Mouse (Mus musculus): ENCODE results near the gene Parp12. TPM values are rescaled to one million over a fixed set of nuclear protein-coding genes. Genes with fewer than 3 reads are reported as not detected.

Parp12 gene
- polyA plus RNA-seq, 1 experiment from 2014 or later, result 10.2 TPM

- H3K36me3 ChIP-seq, result peaks cover 8% of the 10 kb centered on the region; the same call in 1 of the 2 replicates
- no peaks in the 10 kb centered on the region for H3K27me3 ChIP-seq
- 90% methylated on average over 3 of the region's 3 CpGs for WGBS
- no peak overlapping the region for H3K4me2 ChIP-seq
- H3K4me3 ChIP-seq, result no peak overlapping the region
- no peak for ATAC-seq (replicated peaks; ENCODE audit: insufficient number of reproducible peaks, insufficient read depth, low FRiP score, low read depth)
- H3K9ac ChIP-seq, result no peak overlapping the region
- no peaks in the 10 kb centered on the region for H3K9me3 ChIP-seq (replicated peaks)
- peaks cover 15% of the 10 kb centered on the region for H3K4me1 ChIP-seq (replicated peaks)
- no peak overlapping the region for H3K27ac ChIP-seq
Measured at GRCm38 (mm10) chr6:39112701-39113100, 5.4 kb downstream of the Parp12 start.

DNA sequence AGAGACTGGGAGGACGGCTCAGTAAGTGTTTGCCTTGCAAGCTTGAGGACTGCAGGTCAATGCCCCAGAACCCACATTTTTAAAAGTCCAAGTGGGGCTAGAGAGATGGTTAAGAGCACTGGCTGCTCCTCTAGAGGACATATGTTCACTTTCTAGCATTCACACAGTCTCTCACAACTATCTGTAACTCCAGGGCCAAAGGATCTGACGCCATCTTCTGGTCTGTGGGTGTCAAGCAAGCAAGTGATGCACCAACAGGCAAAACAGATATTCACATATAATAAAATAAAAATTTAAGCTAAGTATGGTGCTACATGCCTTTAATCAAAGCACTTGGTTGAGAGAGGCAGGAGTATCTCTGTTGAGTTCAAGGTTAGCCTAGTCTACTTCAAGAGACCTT lies 11.3 kb downstream of the Parp12 start:
- ATAC-seq (replicated peaks; ENCODE audit: insufficient number of reproducible peaks, insufficient read depth, low FRiP score, low read depth), result no peak
- 63% methylated on average over 2 of the region's 2 CpGs for WGBS

GRCm38 (mm10) chr6:39104631-39105030 lies 13.5 kb downstream of the Parp12 start:
- H3K4me3 ChIP-seq, result no peak overlapping the region
- no peak overlapping the region for H3K9ac ChIP-seq
- 0 out of 2 replicates have a peak, but pooled peaks cover 6% of the 10 kb centered on the region for H3K36me3 ChIP-seq
- ATAC-seq (replicated peaks; ENCODE audit: insufficient number of reproducible peaks, insufficient read depth, low FRiP score, low read depth), result no peak
- H3K27me3 ChIP-seq, result no peaks in the 10 kb centered on the region
- H3K4me2 ChIP-seq, result no peak overlapping the region
- no peak overlapping the region for H3K27ac ChIP-seq
- H3K9me3 ChIP-seq (replicated peaks), result no peaks in the 10 kb centered on the region
- no peaks in the 10 kb centered on the region for H3K4me1 ChIP-seq (replicated peaks)
- 78% methylated on average over 4 of the region's 4 CpGs for WGBS

More for the DNA sequence above, 11.3 kb downstream of the Parp12 start:
- Histone ChIP-seq H3K4me3 (no peak overlapping the region), H3K4me1 (replicated peaks) (no peaks in the 10 kb centered on the region), H3K27me3 (no peaks in the 10 kb centered on the region), H3K36me3 (peaks cover 14% of the 10 kb centered on the region; the same call in 1 of the 2 replicates), H3K9me3 (replicated peaks) (no peaks in the 10 kb centered on the region), H3K9ac (no peak overlapping the region), H3K27ac (no peak overlapping the region), H3K4me2 (no peak overlapping the region)

- no peak overlapping the region for H3K4me3 ChIP-seq
- no peak overlapping the region for H3K4me2 ChIP-seq
- ATAC-seq (replicated peaks; ENCODE audit: insufficient number of reproducible peaks, insufficient read depth, low FRiP score, low read depth), result no peak
- no peaks in the 10 kb centered on the region for H3K4me1 ChIP-seq (replicated peaks)
- no peak overlapping the region for H3K27ac ChIP-seq
- H3K9ac ChIP-seq, result no peak overlapping the region
- H3K36me3 ChIP-seq, result no peaks in the 10 kb centered on the region
- no peaks in the 10 kb centered on the region for H3K9me3 ChIP-seq (replicated peaks)
- no peaks in the 10 kb centered on the region for H3K27me3 ChIP-seq
Measured at GRCm38 (mm10) chr6:39076498-39076897, 41.7 kb downstream of the Parp12 start.

- no peak overlapping the region for H3K4me2 ChIP-seq
- no peaks in the 10 kb centered on the region for H3K36me3 ChIP-seq
- no peak for ATAC-seq (replicated peaks; ENCODE audit: insufficient number of reproducible peaks, insufficient read depth, low FRiP score, low read depth)
- no peak overlapping the region for H3K9ac ChIP-seq
- H3K27ac ChIP-seq, result no peak overlapping the region
- H3K4me3 ChIP-seq, result no peak overlapping the region
- no peaks in the 10 kb centered on the region for H3K4me1 ChIP-seq (replicated peaks)
- no peaks in the 10 kb centered on the region for H3K9me3 ChIP-seq (replicated peaks)
- no peaks in the 10 kb centered on the region for H3K27me3 ChIP-seq
Measured at GRCm38 (mm10) chr6:39074186-39074585, 44.0 kb downstream of the Parp12 start.

GRCm38 (mm10) chr6:39072664-39073063 lies 45.5 kb downstream of the Parp12 start:
- no peak for ATAC-seq (replicated peaks; ENCODE audit: insufficient number of reproducible peaks, insufficient read depth, low FRiP score, low read depth)
- H3K4me1 ChIP-seq (replicated peaks), result no peaks in the 10 kb centered on the region
- H3K9ac ChIP-seq, result no peak overlapping the region
- no peak overlapping the region for H3K4me2 ChIP-seq
- WGBS, result 63% methylated on average over 5 of the region's 5 CpGs
- H3K4me3 ChIP-seq, result no peak overlapping the region
- no peaks in the 10 kb centered on the region for H3K27me3 ChIP-seq
- no peaks in the 10 kb centered on the region for H3K9me3 ChIP-seq (replicated peaks)
- H3K27ac ChIP-seq, result no peak overlapping the region
- H3K36me3 ChIP-seq, result no peaks in the 10 kb centered on the region

- ATAC-seq (replicated peaks; ENCODE audit: insufficient number of reproducible peaks, insufficient read depth, low FRiP score, low read depth), result no peak
- Histone ChIP-seq H3K9me3 (replicated peaks) (no peaks in the 10 kb centered on the region), H3K4me3 (no peak overlapping the region), H3K27me3 (no peaks in the 10 kb centered on the region), H3K27ac (no peak overlapping the region), H3K4me2 (no peak overlapping the region), H3K9ac (no peak overlapping the region), H3K4me1 (replicated peaks) (no peaks in the 10 kb centered on the region), H3K36me3 (no peaks in the 10 kb centered on the region)
- WGBS, result 36% methylated on average over 12 of the region's 12 CpGs
Measured at GRCm38 (mm10) chr6:39066935-39067578, 51.1 kb downstream of the Parp12 start.

DNA sequence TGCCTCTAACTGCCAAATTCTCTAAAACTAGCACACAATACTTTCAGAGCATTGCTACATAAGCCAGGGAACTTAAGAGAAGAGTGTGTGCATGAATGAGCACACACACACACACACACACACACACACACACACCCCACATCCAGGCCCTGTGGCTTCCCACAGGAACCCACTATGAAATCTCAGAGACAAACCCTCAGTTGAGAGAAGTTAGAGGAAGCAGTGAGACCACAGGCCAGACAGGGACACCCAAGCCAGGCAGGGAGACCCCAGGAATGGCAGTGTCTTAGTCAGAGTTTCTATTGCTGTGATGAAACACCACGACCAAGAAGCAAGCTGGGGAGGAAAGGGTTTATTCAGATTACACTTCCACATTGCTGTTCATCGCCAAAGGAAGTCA lies 54.6 kb downstream of the Parp12 start:
- Histone ChIP-seq H3K9me3 (replicated peaks) (no peaks in the 10 kb centered on the region), H3K27me3 (no peaks in the 10 kb centered on the region), H3K27ac (no peak overlapping the region), H3K4me1 (replicated peaks) (peaks cover 15% of the 10 kb centered on the region), H3K36me3 (no peaks in the 10 kb centered on the region), H3K9ac (no peak overlapping the region), H3K4me2 (no peak overlapping the region), H3K4me3 (no peak overlapping the region)
- no peak for ATAC-seq (replicated peaks; ENCODE audit: insufficient number of reproducible peaks, insufficient read depth, low FRiP score, low read depth)
- WGBS, result 52% methylated on average over 2 of the region's 2 CpGs

DNA sequence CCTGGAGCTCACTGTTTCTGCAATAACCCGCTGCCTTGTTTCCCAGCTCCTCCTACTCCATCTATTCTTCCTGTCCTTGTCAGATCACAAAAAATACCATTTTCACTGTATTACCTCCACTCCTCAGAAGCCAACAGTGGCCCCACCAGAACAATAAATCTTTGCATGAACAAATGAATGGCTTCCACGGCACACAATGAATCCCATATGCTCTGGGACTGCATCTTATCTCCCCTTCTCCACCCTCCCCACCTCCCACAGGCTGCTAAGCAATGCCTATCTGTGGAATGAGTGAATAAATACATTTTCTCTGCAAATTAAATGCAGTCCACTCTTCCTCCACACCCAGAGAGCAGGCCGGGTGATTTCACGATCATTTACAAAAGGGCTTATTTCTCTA lies 57.0 kb downstream of the Parp12 start:
- no peak for ATAC-seq (replicated peaks; ENCODE audit: insufficient number of reproducible peaks, insufficient read depth, low FRiP score, low read depth)
- Histone ChIP-seq H3K36me3 (no peaks in the 10 kb centered on the region), H3K4me3 (no peak overlapping the region), H3K4me2 (no peak overlapping the region), H3K9me3 (replicated peaks) (no peaks in the 10 kb centered on the region), H3K27ac (no peak overlapping the region), H3K4me1 (replicated peaks) (peaks cover 16% of the 10 kb centered on the region), H3K9ac (no peak overlapping the region), H3K27me3 (no peaks in the 10 kb centered on the region)
- WGBS, result 61% methylated on average over 4 of the region's 4 CpGs

DNA sequence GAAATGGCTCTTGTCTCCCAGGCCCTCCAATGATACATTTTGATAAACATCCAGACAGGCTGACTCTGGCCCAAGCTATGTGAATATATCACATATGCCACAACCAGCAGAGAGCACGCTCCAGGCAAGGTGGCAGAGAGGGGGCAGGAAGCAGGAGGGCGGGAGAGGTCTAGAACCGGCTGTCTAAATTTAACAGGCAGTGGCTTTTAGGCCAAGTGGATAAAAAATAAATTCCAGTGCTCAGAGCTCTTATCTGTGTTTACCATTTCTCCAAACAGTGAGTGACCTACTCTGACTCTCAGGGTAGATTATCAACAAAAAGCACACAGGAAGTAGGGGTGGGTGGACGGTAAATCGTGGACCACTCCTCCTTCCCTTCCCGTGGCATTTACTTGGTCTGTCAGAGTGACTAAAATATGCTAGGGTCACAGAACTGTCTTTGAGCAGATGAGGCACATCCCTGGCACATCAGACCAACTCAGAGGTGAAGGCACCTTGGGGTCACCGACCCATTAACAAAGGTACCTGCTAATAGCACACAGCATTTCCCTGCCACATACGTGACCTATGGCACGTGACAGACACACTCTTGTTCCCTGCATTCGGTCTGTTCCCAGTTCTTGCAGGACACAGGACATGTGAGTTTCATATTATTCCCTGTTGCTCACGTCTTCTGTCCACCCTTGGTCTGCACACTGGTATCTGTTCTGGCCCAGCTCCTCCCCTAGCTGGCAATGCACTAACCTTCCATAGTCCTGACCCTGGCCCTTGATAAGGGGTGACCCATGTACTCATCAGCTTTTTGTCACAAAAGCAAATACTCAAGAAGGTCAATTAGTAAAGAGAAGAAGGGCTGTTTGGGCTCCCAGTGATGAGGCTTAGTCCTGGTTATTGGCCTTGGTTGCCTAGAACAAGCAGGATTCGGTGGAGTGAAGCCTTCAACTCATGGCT lies 58.3 kb downstream of the Parp12 start:
- H3K4me3 ChIP-seq, result no peak overlapping the region
- no peaks in the 10 kb centered on the region for H3K27me3 ChIP-seq
- H3K9me3 ChIP-seq (replicated peaks), result no peaks in the 10 kb centered on the region
- 0 out of 2 replicates have a peak, but pooled peaks have one; percentile 33 for ATAC-seq (replicated peaks; ENCODE audit: insufficient number of reproducible peaks, insufficient read depth, low FRiP score, low read depth)
- 44% methylated on average over 12 of the region's 12 CpGs for WGBS
- no peak overlapping the region for H3K4me2 ChIP-seq
- no peak overlapping the region for H3K9ac ChIP-seq
- peaks cover 26% of the 10 kb centered on the region for H3K4me1 ChIP-seq (replicated peaks)
- peak overlapping the region; percentile 40 for H3K27ac ChIP-seq
- H3K36me3 ChIP-seq, result no peaks in the 10 kb centered on the region

GRCm38 (mm10) chr6:39058936-39059335 lies 59.2 kb downstream of the Parp12 start:
- H3K4me3 ChIP-seq, result no peak overlapping the region
- 44% methylated on average over 3 of the region's 3 CpGs for WGBS
- H3K4me2 ChIP-seq, result no peak overlapping the region
- H3K9ac ChIP-seq, result no peak overlapping the region
- H3K4me1 ChIP-seq (replicated peaks), result peaks cover 26% of the 10 kb centered on the region
- no peak for ATAC-seq (replicated peaks; ENCODE audit: insufficient number of reproducible peaks, insufficient read depth, low FRiP score, low read depth)
- H3K27ac ChIP-seq, result peak overlapping the region; percentile 40; the same call in 1 of the 2 replicates
- H3K27me3 ChIP-seq, result no peaks in the 10 kb centered on the region
- no peaks in the 10 kb centered on the region for H3K36me3 ChIP-seq
- H3K9me3 ChIP-seq (replicated peaks), result no peaks in the 10 kb centered on the region
